Mouse (Mus musculus): Measurements from ENCODE around the gene Fam53a.

The Fam53a gene

DNA sequence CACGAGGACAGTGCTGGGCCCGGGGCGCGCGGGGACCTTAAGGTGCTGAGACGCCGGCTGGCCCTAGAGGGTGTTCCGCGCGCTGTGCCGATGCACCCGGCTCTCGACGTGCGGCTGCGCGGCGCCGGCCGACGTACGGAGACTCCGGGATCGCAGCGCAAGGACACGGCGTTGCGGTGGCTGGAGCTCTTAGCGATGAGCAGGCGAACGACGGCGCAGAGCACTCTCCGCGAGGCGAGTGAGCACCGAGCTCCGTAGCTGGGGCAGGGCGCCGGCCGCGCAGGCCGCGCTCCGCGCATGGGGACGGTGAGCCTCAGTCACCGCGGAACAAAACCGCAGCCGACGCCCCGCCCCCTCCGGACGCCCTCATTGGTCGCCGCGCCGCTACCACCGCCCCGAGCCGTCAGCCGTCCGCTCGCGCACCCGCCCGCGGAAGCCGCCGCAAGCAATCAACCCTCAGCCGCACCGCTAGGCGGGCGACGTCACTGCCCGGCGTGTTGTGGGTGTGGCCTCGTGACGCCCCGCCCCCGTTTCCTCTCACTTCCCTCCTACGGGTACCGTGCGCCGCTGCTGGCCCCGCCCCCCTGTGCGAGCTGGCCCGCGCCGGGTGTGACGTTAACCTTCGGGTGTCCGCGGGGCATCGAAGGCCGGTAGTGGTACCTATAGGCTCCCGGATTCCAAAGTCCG, at the start of gene Fam53a, which contains the start of gene Gm9903:
Gene Fam53a, minus strand, starts transcription at position 335 of the 687 bp plus-strand sequence.
Gene Gm9903, plus strand, starts transcription at position 625 of the 687 bp plus-strand sequence.
- in situ Hi-C loops (cut with MboI): loop anchor here (25.0 kb wide), 1 partner anchor 1033 kb away; the partner anchor contains the start of genes Grk4 and Nop14

GRCm38 (mm10) chr5:33678244-33678643, 48.8 kb upstream of the Fam53a start:
- in situ Hi-C loops (cut with MboI): no loop called here

GRCm38 (mm10) chr5:33675964-33676363, 46.5 kb upstream of the Fam53a start:
- in situ Hi-C loops (cut with MboI): no loop called here

DNA sequence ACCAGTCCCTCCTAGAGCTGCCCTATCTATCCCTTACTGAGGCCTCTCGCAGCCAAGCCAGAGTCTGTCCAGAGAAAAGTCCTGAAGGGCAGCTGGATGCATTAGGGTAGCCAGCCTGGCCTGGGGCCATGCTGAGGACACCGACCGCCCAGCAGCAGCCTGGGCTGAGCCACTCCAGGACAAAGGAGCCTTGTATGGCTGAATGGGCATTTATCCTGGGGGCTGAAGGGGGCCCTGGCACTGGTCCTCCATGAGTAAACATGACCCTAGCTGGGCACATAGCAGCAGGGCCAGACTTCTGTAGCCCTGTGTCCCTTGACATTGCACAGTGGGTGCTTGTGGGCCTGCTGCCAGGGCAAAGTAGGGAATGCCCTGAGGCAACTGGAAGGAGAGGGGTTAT, 45.0 kb upstream of the Fam53a start:
- in situ Hi-C loops (cut with MboI): no loop called here

DNA sequence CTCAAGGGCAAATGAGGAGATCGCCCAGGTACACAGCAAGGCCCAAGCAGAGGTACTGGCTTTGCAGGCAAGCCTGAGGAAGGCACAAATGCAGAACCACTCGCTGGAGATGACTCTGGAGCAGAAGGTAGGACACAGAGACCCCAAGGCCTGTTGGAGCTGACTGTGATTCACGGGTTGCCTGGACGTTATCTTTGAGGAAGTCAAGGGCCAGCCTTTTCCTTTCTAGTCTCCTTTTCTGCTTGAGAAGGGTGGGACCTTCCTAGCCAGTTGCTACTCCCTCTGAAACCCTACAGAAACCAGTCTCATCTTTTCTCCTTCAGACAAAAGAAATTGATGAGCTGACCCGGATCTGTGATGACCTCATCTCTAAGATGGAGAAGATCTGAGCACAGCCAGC, 42.2 kb upstream of the Fam53a start:
- in situ Hi-C loops (cut with MboI): no loop called here

- in situ Hi-C loops (cut with MboI): no loop called here
These were observed 38.8 kb upstream of the Fam53a start for GRCm38 (mm10) chr5:33668223-33668622.

DNA sequence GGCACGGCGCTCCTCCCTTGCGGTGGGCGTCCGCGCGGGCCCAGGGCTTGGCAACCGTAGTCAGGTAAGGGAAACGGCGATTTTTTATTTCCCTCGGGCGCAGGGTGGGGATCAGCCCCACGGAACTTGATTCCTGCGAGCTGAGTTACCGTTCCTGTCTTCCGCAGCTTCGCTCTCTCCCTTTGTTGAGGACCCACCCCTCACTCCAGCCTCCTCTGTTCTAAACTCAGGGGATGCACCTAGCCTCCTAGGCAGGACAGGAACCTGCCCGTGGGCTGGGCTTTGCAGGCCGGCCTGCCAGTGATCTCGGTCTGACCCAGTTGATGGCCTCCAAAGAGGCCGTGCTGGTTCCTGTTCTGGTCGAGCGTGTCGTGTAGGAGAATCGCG, 29.2 kb upstream of the Fam53a start:
- in situ Hi-C loops (cut with MboI): no loop called here

DNA sequence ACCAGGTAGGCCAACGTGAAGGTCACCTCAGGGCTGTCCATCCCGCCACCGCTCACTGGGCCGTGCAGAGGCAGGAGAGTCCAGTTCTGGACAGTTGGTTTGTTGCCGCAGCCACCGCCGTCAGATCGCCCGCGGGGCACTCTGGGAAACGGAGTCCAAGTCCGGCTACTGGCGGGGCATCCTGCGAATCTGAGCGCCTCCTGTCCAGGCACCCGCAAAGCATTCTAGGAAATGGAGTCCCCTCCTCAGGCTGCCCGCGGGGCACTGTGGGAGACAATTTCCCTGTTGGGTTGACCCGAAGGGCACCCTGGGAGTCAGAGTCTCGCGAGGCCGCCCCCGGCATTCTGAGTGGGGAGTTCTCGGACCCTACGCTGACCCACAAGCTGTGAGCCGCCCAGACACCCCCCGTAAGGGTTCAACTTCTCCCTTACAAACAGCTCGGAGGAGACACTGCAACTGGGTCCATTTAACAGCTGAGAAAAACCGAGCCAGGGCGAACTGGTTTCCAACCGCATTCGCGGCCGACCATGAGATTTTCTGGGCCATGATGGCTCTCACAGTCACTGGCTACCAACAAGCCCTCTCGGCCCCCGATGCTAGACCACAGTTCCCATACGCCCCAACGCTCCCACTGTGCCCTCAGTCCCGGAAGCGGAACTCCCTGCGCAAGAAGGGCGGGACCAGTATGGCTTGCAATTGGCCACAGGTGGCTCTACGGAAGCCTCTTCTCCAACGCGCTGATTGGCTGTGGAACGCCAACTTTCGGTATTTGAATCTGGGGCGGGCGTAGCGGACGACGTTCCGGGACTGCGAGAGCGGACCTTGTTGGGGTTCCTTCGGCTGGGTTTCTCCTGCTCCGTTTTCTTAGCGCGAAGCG, 28.6 kb upstream of the Fam53a start, which contains the start of the genes Tacc3 and Tmem129:
Gene Tacc3, plus strand, starts transcription at position 342 of the 877 bp plus-strand sequence.
Gene Tmem129, minus strand, starts transcription at position 630 of the 877 bp plus-strand sequence.
- in situ Hi-C loops (cut with MboI): no loop called here

DNA sequence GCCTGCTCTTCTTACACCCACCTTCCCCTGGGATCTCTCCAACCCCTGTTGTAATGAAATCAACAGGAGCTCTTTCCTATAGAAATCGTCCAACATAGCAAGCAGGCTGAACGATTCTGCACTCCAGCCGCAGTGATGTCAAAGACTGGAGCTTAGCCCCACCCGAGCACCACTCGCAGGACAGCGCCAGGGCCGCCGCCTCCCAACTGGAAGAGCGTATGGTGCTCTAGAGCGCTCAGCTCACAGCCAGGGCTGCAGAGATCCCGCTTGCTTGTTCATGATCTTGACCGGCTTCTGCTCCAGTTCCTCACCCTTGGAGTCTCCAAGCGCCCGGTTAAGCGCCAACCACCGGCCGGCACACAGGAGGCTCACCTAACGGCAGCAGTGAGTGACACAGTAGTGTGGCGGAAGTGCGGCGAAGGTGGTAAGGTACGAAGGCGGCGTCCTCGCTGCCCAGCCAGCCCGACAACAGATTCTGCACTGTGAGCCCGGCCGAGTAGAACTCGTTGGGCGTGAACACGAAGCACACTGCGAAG, 27.9 kb upstream of the Fam53a start:
- in situ Hi-C loops (cut with MboI): no loop called here

- in situ Hi-C loops (cut with MboI): no loop called here
These were observed 27.3 kb upstream of the Fam53a start for GRCm38 (mm10) chr5:33656739-33657138.

DNA sequence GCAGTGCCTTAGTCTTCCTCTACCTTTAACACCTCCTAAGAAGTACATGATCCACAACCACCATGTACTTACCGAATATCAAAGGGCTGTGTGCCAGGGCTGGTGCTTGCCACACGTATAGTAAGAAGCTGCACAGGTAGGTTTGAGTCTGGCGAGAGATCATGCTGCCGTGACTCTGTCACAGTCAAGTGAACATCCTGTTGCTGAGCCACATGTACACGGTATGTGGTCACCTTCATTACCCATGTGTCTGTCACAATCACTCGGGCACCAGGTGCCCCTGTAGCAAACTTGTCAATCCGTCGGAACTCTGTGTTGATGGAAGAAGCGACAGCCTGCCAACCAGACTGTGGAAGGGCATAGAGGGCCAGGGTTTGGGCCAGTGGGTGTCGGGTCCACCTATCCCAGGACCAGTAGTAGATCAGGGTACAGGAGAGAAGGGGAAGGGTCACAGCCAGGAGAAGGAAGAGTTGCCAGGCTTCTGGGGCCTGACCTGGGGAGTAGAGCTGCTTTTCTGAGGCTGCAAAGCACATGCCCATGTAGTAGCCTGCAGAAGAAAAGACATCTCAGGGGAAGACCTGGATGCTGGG, 25.9 kb upstream of the Fam53a start:
- in situ Hi-C loops (cut with MboI): no loop called here

- in situ Hi-C loops (cut with MboI): no loop called here
These were observed 25.0 kb upstream of the Fam53a start for GRCm38 (mm10) chr5:33654424-33654823.

DNA sequence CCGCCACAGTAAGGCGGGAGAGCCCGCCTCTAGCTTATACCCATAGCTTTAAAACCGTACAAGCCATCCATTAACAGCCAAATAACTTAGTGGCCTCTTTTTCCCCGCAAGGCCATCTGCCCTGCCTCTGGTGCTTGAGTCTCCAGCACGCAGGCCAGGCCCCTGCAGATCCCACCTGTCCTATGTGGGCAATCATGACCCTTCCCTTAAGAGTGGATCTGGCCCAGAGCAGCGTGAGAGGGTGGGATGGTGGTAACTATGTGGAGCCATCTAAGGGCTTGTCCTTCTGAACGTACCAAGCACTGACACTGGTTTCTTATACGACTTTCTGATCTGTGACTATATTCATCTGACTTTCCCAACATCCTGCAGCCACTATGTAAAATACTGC, 23.3 kb upstream of the Fam53a start:
- in situ Hi-C loops (cut with MboI): no loop called here

DNA sequence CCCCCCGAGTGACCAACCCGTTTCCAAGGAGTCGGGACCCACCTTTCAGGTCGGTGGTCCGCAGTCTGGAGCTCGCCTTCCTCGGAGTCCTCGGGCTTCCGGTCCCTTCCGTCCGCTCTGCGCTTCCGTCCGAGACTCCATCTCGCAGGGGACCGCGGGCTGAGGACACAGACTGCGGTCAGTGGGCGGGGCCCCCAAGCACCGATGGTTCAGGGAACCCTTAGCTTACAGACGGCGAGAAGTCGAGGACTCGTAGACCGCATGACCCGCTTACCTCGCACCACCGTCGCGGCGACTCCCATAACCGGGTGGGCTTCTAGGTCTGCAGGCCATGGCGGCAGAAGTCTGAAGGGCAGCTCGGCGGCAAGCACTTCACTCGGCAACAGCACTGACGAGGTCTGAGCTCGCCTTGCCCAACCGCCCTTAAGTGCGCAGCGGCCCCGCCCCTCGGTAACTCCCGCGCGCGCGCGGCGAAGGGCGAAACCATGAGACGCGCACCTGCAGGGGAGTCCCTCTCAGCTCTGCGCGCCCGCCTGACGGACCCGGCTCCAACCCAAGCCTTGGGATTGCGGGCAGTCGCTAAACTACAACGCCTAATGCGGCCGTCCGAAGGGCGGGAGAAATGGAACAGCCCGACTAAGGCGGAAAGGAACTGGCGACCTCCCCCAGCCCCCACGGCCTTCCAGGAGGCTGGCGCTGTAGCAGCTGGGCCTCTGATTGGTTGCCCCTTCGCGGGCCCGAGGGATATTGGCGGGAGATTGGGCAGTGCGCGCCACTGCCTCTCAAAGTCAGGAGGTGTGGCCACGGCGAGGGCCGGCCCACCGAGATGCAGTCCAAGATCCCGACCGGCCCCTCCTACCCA, 22.7 kb upstream of the Fam53a start, which contains the start of gene Slbp:
Gene Slbp, minus strand, starts transcription at position 654 of the 862 bp plus-strand sequence.
- in situ Hi-C loops (cut with MboI): no loop called here

DNA sequence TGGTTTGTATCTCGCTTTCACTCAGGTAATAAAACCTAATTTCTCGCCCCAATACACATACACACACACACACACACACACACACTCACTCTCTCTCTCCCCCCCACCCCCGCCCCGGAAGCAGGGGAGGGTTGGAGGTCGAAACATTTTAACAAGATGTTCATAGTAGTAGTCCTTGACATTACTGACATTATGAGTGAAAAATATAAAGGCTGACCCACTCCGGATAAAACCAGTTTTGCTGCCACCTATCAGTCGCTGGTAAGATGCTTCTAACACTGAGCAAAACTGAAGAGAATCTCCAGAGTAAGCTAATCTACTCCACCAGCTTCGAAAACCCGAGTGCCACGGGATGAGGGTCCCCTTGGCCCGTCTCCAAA, 22.1 kb upstream of the Fam53a start:
- in situ Hi-C loops (cut with MboI): no loop called here

DNA sequence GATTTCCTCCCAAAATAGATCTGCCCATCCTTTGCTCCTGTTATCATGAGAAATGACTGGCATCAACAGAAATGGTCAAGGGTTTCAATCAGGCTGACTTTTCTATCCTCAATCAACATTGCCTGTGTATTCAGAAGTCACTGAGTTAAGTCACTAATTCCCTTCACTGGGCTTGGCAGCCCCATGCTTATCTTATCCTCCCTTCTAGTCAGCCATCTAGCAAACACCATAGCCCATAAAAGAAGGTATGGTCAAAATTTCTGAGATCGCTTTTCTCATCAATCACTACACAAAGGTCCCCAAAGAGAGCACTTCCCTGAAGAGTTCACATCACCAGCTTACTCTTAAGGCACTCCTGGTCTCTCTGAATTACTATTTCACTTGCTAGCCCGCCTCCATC, 21.6 kb upstream of the Fam53a start:
- in situ Hi-C loops (cut with MboI): no loop called here

DNA sequence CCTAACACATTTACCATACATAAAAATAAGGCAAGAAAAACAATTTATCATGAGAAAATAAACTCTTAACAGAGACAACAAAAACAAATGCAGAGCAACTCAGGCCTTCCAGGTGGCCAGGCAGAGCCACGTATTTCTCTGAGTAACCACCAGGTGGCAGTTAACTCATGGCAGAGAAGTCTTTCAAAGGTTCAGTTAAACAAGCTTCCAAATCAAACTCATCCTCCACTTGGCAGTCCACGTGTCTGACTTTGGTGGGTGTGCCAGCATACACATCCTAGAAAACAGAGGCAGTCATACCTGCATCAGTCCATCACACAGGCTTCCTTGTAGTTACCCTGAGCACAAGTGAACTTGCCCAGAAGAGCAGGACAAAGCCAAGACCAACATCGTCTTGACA, 11.2 kb upstream of the Fam53a start:
- in situ Hi-C loops (cut with MboI): loop anchor here (25.0 kb wide), 1 partner anchor 1022 kb away; the partner anchor contains the start of genes Grk4 and Nop14

DNA sequence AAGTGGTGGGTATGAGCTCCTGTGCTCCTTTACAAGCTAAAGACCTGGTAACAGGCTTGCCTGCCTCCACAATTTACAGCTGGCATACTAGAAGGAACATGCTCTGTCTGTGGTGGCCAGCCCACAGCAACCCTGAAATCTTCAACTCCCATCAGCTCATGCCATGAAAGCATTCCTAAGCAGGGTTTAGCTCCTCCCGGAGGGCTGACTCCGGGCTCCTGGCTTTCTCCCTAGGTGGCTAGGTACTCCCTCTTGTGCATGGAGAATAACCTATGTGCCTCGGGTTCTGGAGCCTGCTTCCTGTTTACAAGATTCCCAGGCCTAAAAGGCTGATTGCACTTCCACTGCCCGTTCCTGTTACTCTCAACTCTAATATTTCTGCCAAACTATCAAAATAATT, 9.4 kb upstream of the Fam53a start:
- in situ Hi-C loops (cut with MboI): loop anchor here (25.0 kb wide), 1 partner anchor 1023 kb away; the partner anchor contains the start of genes Grk4 and Nop14

- in situ Hi-C loops (cut with MboI): loop anchor here (25.0 kb wide), 1 partner anchor 1025 kb away; the partner anchor contains the start of genes Grk4 and Nop14
These were observed 8.3 kb upstream of the Fam53a start for GRCm38 (mm10) chr5:33637606-33638350.

DNA sequence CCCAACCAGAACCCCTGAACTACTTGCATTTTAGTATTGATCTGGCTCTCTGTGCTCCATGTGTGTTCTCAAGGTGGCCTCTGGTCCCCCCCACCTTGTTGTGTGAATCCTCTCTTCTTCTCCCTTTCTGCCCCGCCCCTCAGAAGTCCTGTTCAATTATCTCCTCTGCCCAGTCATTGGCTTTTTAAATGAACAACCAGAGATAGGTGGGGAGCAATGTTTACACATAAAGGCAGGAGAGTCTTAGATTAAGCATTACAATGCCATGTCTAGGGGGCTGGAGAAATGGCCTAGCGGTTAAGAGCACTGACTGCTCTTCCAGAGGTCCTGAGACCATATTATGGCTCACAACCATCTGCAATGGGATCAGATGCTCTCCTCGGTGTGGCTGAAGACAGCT, 5.9 kb upstream of the Fam53a start:
- in situ Hi-C loops (cut with MboI): loop anchor here (25.0 kb wide), 1 partner anchor 1027 kb away; the partner anchor contains the start of genes Grk4 and Nop14
